Comparison of ENCODE assay signal across 15 mouse cellular contexts in the genomic region with DNA sequence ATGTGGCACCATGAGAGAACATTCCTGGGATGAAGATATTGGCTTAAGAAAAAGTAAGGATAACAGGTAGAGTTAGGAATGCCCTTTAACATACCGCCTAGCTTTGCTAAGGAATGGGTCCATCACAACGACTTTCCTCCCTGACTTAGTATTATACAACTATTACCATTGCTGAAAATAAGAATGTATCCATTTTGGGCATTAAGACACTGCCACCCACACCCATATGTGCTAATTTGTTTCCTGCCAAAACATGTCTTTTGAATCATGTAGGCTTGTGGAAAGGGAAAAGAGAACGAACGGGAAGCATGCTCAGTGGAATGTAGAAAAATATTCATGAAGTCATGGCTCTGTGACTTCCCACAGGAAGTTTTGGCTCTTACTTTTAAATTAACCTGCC.
A peak's percentile ranks its signal among the peaks of the same experiment; 100 is the strongest.
DNase-seq lines count a peak whose midpoint lies in the region; ATAC-seq lines count a peak whose summit lies in the region.
"Had no signal": no experiment of that assay in that cellular context is flagged by ENCODE, and none has a peak within 500 bp of the region (broad histone marks: within the 10 kb centered on the region; RNA-seq: fewer than 3 reads in every experiment).

No protein-coding gene starts in this region.

- 71% methylated on average over 4 of the region's 4 CpGs for WGBS in kidney, embryonic 15.5 days
- WGBS in hindbrain, embryonic 12.5 days, result 87% methylated on average over 4 of the region's 4 CpGs

- H3K4me3 ChIP-seq in kidney, embryonic 15.5 days (replicated peaks), result no peak overlapping the region
- H3K4me3 ChIP-seq in hindbrain, embryonic 12.5 days, result no peak overlapping the region

- H3K27ac ChIP-seq in kidney, embryonic 15.5 days, result 0 out of 2 replicates have a peak overlapping the region, but pooled peaks have one; percentile 37
- no peak overlapping the region for H3K27ac ChIP-seq in hindbrain, embryonic 12.5 days
- H3K27ac ChIP-seq: hindbrain, embryonic 14.5 days; liver, embryonic 14.5 days had no signal

- no peak for ATAC-seq in kidney, embryonic 15.5 days (replicated peaks; ENCODE audit: low FRiP score)
- no peak for ATAC-seq in hindbrain, embryonic 12.5 days (ENCODE audit: low FRiP score)
- ATAC-seq: forebrain, embryonic 14.5 days; intestine, embryonic 16.5 days; lung, postnatal 0 days had no signal

- H3K4me2 ChIP-seq in kidney, embryonic 15.5 days, result no peak overlapping the region
- H3K4me2 ChIP-seq in hindbrain, embryonic 12.5 days (replicated peaks), result no peak overlapping the region
- H3K4me2 ChIP-seq: hindbrain, embryonic 14.5 days had no signal

- no peaks in the 10 kb centered on the region for H3K9me3 ChIP-seq in kidney, embryonic 15.5 days (replicated peaks)
- no peaks in the 10 kb centered on the region for H3K9me3 ChIP-seq in hindbrain, embryonic 12.5 days (replicated peaks)

- no peak overlapping the region for H3K9ac ChIP-seq in kidney, embryonic 15.5 days
- H3K9ac ChIP-seq in hindbrain, embryonic 12.5 days, result no peak overlapping the region
- H3K9ac ChIP-seq: hindbrain, embryonic 14.5 days; liver, embryonic 14.5 days had no signal

- H3K4me1 ChIP-seq in kidney, embryonic 15.5 days, result 0 out of 2 replicates have a peak, but pooled peaks cover 3% of the 10 kb centered on the region
- H3K4me1 ChIP-seq in hindbrain, embryonic 12.5 days, result no peaks in the 10 kb centered on the region

- H3K27me3 ChIP-seq in kidney, embryonic 15.5 days, result no peaks in the 10 kb centered on the region
- no peaks in the 10 kb centered on the region for H3K27me3 ChIP-seq in hindbrain, embryonic 12.5 days

- no peak for DNase-seq in kidney, postnatal 25 days
- peak; percentile 9 for DNase-seq in kidney, postnatal 14 days
- peak; percentile 25 to 85 for DNase-seq in layer of hippocampus, postnatal 14 days (ENCODE audit: low spot score in 2 of 2)
- DNase-seq in right cerebral cortex, postnatal 25 days, result peak; percentile 36
- DNase-seq in heart, postnatal 4 days, result no peak
- DNase-seq: adrenal gland, adult 2 months; cerebellum, adult 8-10 months; gastrocnemius, postnatal 14 days had no signal

- H3K36me3 ChIP-seq in kidney, embryonic 15.5 days, result no peaks in the 10 kb centered on the region
- H3K36me3 ChIP-seq in hindbrain, embryonic 12.5 days, result no peaks in the 10 kb centered on the region

Comparison
In these comparisons a context has a peak if more than half of its experiments do, and no peak if none do; other contexts are left out.
1. DNase-seq: peak in kidney, postnatal 14 days (single experiment), layer of hippocampus, postnatal 14 days (2 of 2) and right cerebral cortex, postnatal 25 days (single experiment); none in kidney, postnatal 25 days (0 of 2) and heart, postnatal 4 days (single experiment).